Mouse (Mus musculus) intestine, postnatal 0 days (tissue): ENCODE measurements around the gene Slc35f3. TPM values are rescaled to one million over a fixed set of nuclear protein-coding genes. Genes with fewer than 3 reads are reported as not detected.

Experiments used
- ATAC-seq: fragments of 200-750 bp; cut with Nextera tagmentation; 2 replicates; pipeline ENCODE4 v1.8.0; 2017; ENCODE audit warnings: mild to moderate bottlenecking, moderate TSS enrichment, moderate library complexity
- H3K27ac ChIP-seq: fragments of 300-500 bp; sonication (generic); 2 replicates; pipeline ENCODE4 v1.5.1; 2014; ENCODE audit warnings: mild to moderate bottlenecking, low read depth, low read length, moderate library complexity
- H3K27me3 ChIP-seq: fragments of 300-500 bp; sonication (generic); replicated peaks from 2 replicates; pipeline ENCODE4 v1.6.1; 2014; ENCODE audit warnings: low read length, mixed read lengths; ENCODE audit not compliant: control insufficient read depth, insufficient read depth
- H3K36me3 ChIP-seq: fragments of 300-500 bp; sonication (generic); 2 replicates; pipeline ENCODE4 v1.6.1; 2014; ENCODE audit warnings: mild to moderate bottlenecking, moderate library complexity; ENCODE audit not compliant: control insufficient read depth, insufficient read depth
- H3K4me1 ChIP-seq: fragments of 300-500 bp; sonication (generic); replicated peaks from 2 replicates; pipeline ENCODE4 v1.6.1; 2014; ENCODE audit warnings: antibody characterized with exemption, low read length, mixed read lengths; ENCODE audit not compliant: control insufficient read depth, insufficient read depth
- H3K4me2 ChIP-seq: fragments of 300-500 bp; sonication (generic); replicated peaks from 2 replicates; pipeline ENCODE4 v1.6.1; 2014; ENCODE audit warnings: low read depth, mild to moderate bottlenecking, moderate library complexity
- H3K4me3 ChIP-seq: fragments of 300-500 bp; sonication (generic); 2 replicates; pipeline ENCODE4 v1.5.1; 2014; ENCODE audit warnings: low read depth, low read length
- H3K9ac ChIP-seq: fragments of 300-500 bp; sonication (generic); 2 replicates; pipeline ENCODE4 v1.6.1; 2014; ENCODE audit warnings: mild to moderate bottlenecking, low read depth, low read length
- H3K9me3 ChIP-seq: fragments of 300-500 bp; sonication (generic); 2 replicates; pipeline ENCODE4 v1.6.1; 2016; ENCODE audit warnings: mixed run types; ENCODE audit not compliant: control insufficient read depth
- CTCF ChIP-seq: sonication (generic); IDR thresholded peaks from 2 replicates; pipeline ENCODE4 v1.5.1; 2016; ENCODE audit warnings: low read depth, mild to moderate bottlenecking, control low read depth, antibody characterized with exemption, moderate library complexity
- WGBS: fragments of 180-500 bp; shearing (Covaris S2); extraction: QIAGEN DNeasy Blood & Tissue Kit; methylation state at CpG from one replicate; pipeline ENCODE4 v1.1.7; 2014; 5-methylcytosine and 5-hydroxymethylcytosine counted together
- polyA plus RNA-seq: library from polyadenylated mRNA; unstranded; fragments of >200 nt; fragmentation: Nextera tagmentation; extraction: Ambion mirVana; gene quantifications from 2 replicates; pipeline ENCODE4 v1.2.1, GENCODE M21; 2015

Slc35f3 gene
- polyA plus RNA-seq, 1 experiment from 2014 or later, result 0.10 TPM

DNA sequence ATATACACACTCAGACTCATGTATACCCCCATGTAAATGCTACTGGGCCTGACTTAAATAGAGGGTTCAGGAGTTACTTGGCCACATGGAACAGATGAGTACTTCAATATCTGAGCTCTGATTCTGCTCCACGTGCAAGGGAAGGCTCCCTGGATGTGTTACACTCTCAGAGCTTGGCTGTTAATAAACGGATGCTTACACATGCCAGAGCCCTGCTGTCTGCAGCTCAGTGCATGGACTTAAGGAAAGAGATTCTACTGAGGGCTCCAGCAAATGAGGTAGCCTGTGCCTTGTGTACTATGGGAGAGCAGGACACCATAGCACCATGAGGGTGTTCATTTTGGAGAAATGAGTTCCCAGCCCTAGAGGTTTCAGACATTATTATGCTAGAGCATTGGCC is 26.6 kb downstream of the Slc35f3 start:
- 58% methylated on average over 2 of the region's 2 CpGs for WGBS
- Histone ChIP-seq H3K36me3 (no peaks in the 10 kb centered on the region), H3K4me1 (no peaks in the 10 kb centered on the region), H3K9ac (no peak overlapping the region), H3K4me3 (no peak overlapping the region), H3K4me2 (no peak overlapping the region), H3K27ac (no peak overlapping the region), H3K9me3 (peaks cover 7% of the 10 kb centered on the region), H3K27me3 (no peaks in the 10 kb centered on the region)
- ATAC-seq, result no peak
- no peak for TF ChIP-seq CTCF

DNA sequence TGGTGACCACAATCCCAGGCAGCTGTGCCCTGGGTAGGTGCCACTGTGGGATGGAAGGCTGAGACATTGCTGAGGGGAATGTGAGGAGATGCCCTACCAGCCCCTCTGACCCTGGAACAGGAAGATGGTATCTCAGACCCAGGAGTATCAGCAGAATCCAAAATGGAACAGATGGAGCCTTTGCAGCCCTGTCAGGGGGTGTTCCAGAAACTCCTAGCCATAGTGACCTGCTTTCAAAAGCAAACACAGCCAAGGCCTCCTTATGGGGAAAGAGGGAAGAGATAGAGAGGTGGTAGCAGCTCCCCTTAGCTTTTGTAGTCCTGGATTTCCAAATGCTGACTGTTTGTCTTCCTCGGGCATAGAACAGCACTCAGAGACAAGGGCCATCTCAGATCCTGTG is 27.8 kb downstream of the Slc35f3 start:
- Histone ChIP-seq H3K36me3 (no peaks in the 10 kb centered on the region), H3K27ac (no peak overlapping the region), H3K9ac (no peak overlapping the region), H3K9me3 (peaks cover 7% of the 10 kb centered on the region), H3K4me3 (no peak overlapping the region), H3K27me3 (no peaks in the 10 kb centered on the region), H3K4me2 (no peak overlapping the region), H3K4me1 (no peaks in the 10 kb centered on the region)
- no peak for ATAC-seq
- TF ChIP-seq CTCF, result no peak
- WGBS, result 62% methylated on average over 1 of the region's 1 CpGs

DNA sequence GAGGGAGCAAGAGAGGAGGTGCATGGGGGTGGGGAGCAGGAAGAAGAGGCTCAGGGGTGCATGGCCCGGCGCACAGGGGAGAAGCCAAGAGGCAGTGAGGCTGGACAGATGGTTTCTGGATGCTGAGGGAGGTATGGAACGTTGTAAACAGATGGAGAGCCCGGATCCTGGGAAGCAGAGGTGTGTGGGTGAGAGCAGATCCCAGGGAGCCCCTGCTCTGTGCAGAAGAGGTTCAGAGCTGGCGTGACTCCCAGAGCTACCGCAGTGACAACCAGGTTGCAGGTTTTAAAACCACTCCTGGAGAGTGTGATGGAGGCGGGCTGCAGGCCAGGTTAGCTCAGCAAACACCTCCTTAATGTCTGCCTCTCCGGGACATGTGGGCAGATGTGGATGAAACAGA is 28.4 kb downstream of the Slc35f3 start:
- whole genome bisulfite sequencing, result 77% methylated on average over 8 of the region's 8 CpGs
- Histone ChIP-seq H3K27ac (no peak overlapping the region), H3K4me1 (no peaks in the 10 kb centered on the region), H3K27me3 (no peaks in the 10 kb centered on the region), H3K9ac (no peak overlapping the region), H3K36me3 (no peaks in the 10 kb centered on the region), H3K9me3 (peaks cover 7% of the 10 kb centered on the region), H3K4me3 (no peak overlapping the region), H3K4me2 (no peak overlapping the region)
- no peak for ATAC-seq
- no peak for TF ChIP-seq CTCF

DNA sequence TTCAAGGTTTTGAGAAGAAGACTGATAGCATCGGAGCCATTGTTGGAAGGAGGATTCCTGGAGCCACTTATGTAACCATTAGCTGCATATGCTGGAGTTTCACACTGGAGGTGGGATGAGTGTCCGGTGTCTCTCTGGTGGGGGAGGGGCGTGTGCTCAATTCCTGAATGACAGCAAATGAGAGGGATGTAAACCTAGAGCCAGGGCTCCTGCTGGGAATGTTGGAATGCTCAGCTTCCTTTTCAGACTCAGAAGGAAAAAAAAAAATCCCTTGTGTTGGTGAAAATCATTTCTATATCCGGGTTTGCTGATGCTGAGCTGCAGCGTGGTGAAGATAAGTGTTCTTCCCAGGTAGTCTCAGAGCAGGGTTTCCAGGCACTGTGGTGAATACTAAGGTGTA is 29.4 kb downstream of the Slc35f3 start:
- no peak overlapping the region for H3K9ac ChIP-seq
- no peak for ATAC-seq
- H3K27me3 ChIP-seq, result no peaks in the 10 kb centered on the region
- H3K4me1 ChIP-seq, result no peaks in the 10 kb centered on the region
- H3K4me3 ChIP-seq, result no peak overlapping the region
- WGBS, result 52% methylated on average over 5 of the region's 5 CpGs
- no peak overlapping the region for H3K27ac ChIP-seq
- no peak overlapping the region for H3K4me2 ChIP-seq
- H3K36me3 ChIP-seq, result no peaks in the 10 kb centered on the region
- TF ChIP-seq CTCF, result no peak
- peaks cover 7% of the 10 kb centered on the region for H3K9me3 ChIP-seq

DNA sequence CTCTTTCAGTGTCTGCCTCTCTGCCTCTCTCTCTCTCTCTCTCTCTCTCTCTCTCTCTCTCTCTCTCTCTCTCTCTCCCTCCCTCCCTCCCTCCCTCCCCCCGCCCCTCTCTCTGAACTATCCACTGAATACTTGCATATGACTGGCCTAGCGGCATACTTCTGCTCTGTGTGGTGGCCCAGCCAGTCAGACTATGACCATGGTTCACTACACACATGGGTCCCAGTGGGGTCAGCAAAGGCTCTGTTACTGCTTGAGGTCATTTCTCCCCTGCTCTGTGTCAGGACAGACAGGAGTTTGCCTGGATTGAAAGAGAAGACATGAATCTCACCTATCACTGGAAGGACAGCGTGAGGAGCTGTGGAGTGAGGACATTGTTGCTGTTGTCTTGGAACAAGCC is 40.5 kb downstream of the Slc35f3 start:
- no peaks in the 10 kb centered on the region for H3K27me3 ChIP-seq
- no peaks in the 10 kb centered on the region for H3K36me3 ChIP-seq
- H3K4me2 ChIP-seq, result no peak overlapping the region
- no peak for TF ChIP-seq CTCF
- ATAC-seq, result no peak
- H3K9me3 ChIP-seq, result no peaks in the 10 kb centered on the region
- WGBS, result 81% methylated on average over 3 of the region's 3 CpGs
- H3K27ac ChIP-seq, result no peak overlapping the region
- no peaks in the 10 kb centered on the region for H3K4me1 ChIP-seq
- H3K9ac ChIP-seq, result no peak overlapping the region
- no peak overlapping the region for H3K4me3 ChIP-seq

DNA sequence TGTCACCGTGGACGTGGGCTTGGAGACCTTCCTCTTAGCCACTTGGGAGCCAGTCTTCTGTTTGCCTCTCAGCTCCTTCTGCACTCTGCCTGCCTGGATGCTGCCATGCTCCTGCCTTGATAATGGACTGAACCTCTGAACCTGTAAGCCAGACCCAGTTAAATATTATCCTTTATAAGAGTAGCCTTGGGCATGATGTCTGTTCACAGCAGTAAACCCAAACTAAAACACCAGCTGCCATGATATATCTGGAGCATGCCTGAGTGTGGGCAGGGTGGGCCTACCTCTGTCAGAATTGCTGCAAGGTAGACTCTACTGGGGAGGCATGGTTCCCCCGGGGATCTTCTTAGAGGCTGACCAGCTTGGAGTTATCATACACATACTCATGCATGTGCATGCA is 41.0 kb downstream of the Slc35f3 start:
- no peaks in the 10 kb centered on the region for H3K9me3 ChIP-seq
- TF ChIP-seq CTCF, result no peak
- H3K27ac ChIP-seq, result no peak overlapping the region
- no peaks in the 10 kb centered on the region for H3K27me3 ChIP-seq
- WGBS, result 58% methylated on average over 3 of the region's 3 CpGs
- no peaks in the 10 kb centered on the region for H3K4me1 ChIP-seq
- H3K4me3 ChIP-seq, result no peak overlapping the region
- no peak for ATAC-seq
- H3K36me3 ChIP-seq, result no peaks in the 10 kb centered on the region
- H3K4me2 ChIP-seq, result no peak overlapping the region
- H3K9ac ChIP-seq, result no peak overlapping the region

DNA sequence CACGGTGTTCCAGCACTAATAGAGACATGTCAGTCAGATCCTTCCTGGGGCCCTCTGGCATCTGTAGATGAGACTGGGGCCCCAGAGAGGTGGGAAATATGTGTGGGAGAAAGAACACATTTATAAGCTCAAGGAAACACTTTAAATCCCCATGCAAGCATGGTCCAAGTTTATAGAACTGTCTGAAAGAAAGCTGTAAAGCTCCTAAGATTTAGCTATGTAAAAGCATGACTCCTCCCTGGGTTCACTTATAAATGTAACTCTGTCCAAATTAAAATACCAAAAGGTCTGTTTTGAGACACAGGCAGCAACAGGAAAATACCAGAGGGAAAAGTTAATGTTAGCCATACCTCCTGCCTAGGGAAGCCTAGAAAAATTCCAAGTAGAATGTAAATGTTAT is 42.8 kb downstream of the Slc35f3 start:
- Histone ChIP-seq H3K36me3 (no peaks in the 10 kb centered on the region), H3K4me2 (no peak overlapping the region), H3K4me1 (no peaks in the 10 kb centered on the region), H3K4me3 (no peak overlapping the region), H3K9me3 (no peaks in the 10 kb centered on the region), H3K9ac (no peak overlapping the region), H3K27ac (no peak overlapping the region), H3K27me3 (no peaks in the 10 kb centered on the region)
- 44% methylated on average over 1 of the region's 1 CpGs for WGBS
- ATAC-seq, result no peak
- no peak for TF ChIP-seq CTCF
